Mouse (Mus musculus) limb, embryonic 13.5 days (tissue): ENCODE results near the gene Zfp664. TPM values are rescaled to one million over a fixed set of nuclear protein-coding genes. Genes with fewer than 3 reads are reported as not detected.

Source experiments
- ATAC-seq: fragments of 200-750 bp; cut with Nextera tagmentation; 2 replicates; pipeline ENCODE4 v1.8.0; 2017; ENCODE audit warnings: low read depth, moderate number of reproducible peaks, moderate TSS enrichment; ENCODE audit not compliant: low FRiP score
- H3K27ac ChIP-seq: fragments of 300-500 bp; sonication (generic); 2 replicates; pipeline ENCODE4 v1.5.1; 2015; ENCODE audit warnings: inconsistent platforms, mild to moderate bottlenecking, moderate library complexity
- H3K27me3 ChIP-seq: fragments of 300-500 bp; sonication (generic); 2 replicates; pipeline ENCODE4 v1.6.1; 2015; ENCODE audit warnings: mild to moderate bottlenecking, inconsistent platforms
- H3K36me3 ChIP-seq: fragments of 300-500 bp; sonication (generic); 2 replicates; pipeline ENCODE4 v1.6.1; 2015; ENCODE audit warnings: inconsistent platforms, mild to moderate bottlenecking, moderate library complexity
- H3K4me1 ChIP-seq: fragments of 300-500 bp; sonication (generic); 2 replicates; pipeline ENCODE4 v1.6.1; 2015; ENCODE audit warnings: inconsistent platforms
- H3K4me2 ChIP-seq: fragments of 300-500 bp; sonication (generic); replicated peaks from 2 replicates; pipeline ENCODE4 v1.6.1; 2015; ENCODE audit warnings: inconsistent platforms, mild to moderate bottlenecking, moderate library complexity
- H3K4me3 ChIP-seq: fragments of 300-500 bp; sonication (generic); 2 replicates; pipeline ENCODE4 v1.5.1; 2015; ENCODE audit warnings: moderate library complexity, mild to moderate bottlenecking, inconsistent platforms
- H3K9ac ChIP-seq: fragments of 300-500 bp; sonication (generic); 2 replicates; pipeline ENCODE4 v1.6.1; 2015; ENCODE audit warnings: mild to moderate bottlenecking, inconsistent platforms
- H3K9me3 ChIP-seq: fragments of 300-500 bp; sonication (generic); 2 replicates; pipeline ENCODE4 v1.6.1; 2016; ENCODE audit warnings: inconsistent platforms
- WGBS: fragments of 180-500 bp; shearing (Covaris S2); methylation state at CpG from one replicate; pipeline ENCODE4 v1.1.7; 2015; 5-methylcytosine and 5-hydroxymethylcytosine counted together
- polyA plus RNA-seq: library from polyadenylated mRNA; unstranded; fragments of >200 nt; fragmentation: Nextera tagmentation; extraction: Ambion mirVana; gene quantifications from 2 replicates; pipeline ENCODE4 v1.2.1, GENCODE M21; 2015

Zfp664 gene
- polyA plus RNA-seq, 1 experiment from 2014 or later = 116 TPM

DNA sequence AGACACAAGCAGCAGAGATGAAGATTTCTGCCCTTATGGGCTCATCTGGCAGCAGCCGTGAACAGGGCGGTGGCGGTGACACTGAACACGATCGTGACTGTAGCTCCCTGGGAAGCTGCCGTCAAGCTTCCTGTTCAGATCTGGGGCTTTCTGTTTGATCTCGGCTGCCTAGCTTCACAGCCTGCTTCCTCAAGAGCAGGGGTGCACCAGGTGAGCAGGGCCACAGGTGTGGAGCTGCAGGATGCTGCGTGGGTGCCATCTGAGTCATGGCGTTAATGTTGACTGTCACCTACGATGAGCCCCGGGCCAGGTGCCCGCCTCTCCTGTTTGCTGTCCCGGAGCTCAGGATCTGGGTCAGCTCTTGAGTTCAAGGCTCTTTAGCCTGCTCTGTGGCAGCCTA is 44.4 kb downstream of the Zfp664 start:
- ATAC-seq = no peak
- Histone ChIP-seq H3K9ac (no peak overlapping the region), H3K36me3 (no peaks in the 10 kb centered on the region), H3K4me1 (0 out of 2 replicates have a peak, but pooled peaks cover 3% of the 10 kb centered on the region), H3K4me3 (no peak overlapping the region), H3K4me2 (no peak overlapping the region), H3K9me3 (no peaks in the 10 kb centered on the region), H3K27me3 (no peaks in the 10 kb centered on the region), H3K27ac (no peak overlapping the region)
- 71% methylated on average over 13 of the region's 13 CpGs for WGBS

DNA sequence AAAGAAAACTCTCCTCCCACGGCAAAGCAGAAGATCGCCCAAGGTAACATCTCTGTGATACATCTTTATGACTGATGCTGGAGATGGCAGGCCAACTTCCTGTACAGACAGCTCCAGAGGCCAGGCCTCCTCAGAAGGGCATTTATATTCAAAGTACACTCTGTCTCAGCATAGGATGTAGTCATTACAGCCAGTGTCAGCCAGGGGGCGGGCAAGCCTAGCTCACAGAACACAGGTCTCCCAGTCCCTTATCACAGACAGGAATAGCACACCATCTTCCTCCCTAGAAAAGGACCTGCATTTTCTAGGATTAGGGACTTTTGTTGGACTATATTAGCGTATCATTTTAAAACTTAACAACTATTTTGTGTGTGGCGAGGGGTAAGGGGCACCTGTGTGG is 46.4 kb downstream of the Zfp664 start:
- H3K36me3 ChIP-seq = no peaks in the 10 kb centered on the region
- no peak overlapping the region for H3K4me2 ChIP-seq
- H3K27ac ChIP-seq = no peak overlapping the region
- no peaks in the 10 kb centered on the region for H3K27me3 ChIP-seq
- H3K4me1 ChIP-seq = peaks cover 13% of the 10 kb centered on the region; the same call in 1 of the 2 replicates
- H3K9ac ChIP-seq = no peak overlapping the region
- no peaks in the 10 kb centered on the region for H3K9me3 ChIP-seq
- peak; percentile 74; the same call in 1 of the 2 replicates for ATAC-seq
- no peak overlapping the region for H3K4me3 ChIP-seq
- 16% methylated on average over 5 of the region's 5 CpGs for WGBS

DNA sequence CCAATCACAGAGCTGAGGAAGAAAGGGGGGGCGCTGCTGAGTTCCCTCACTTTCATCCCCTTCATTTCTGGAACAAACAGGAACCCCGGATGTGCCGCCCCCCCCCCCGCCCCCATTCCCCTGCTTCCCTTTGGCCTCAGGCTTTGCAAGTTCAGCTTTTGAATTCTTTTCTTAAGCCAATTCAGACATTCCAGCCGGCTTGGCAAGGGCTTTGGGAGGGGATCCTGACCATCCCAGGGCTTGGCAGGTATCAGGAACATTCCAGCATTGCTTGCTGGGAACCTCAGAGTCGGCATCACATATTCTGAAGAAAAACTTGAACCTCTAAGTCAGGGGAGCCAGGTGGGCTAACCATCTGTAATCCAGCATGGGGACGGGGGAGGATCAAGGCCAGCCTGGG is 49.8 kb downstream of the Zfp664 start:
- Histone ChIP-seq H3K27me3 (no peaks in the 10 kb centered on the region), H3K27ac (no peak overlapping the region), H3K36me3 (no peaks in the 10 kb centered on the region), H3K4me1 (peaks cover 17% of the 10 kb centered on the region; the same call in 1 of the 2 replicates), H3K4me2 (no peak overlapping the region), H3K4me3 (no peak overlapping the region), H3K9me3 (no peaks in the 10 kb centered on the region), H3K9ac (no peak overlapping the region)
- 53% methylated on average over 6 of the region's 7 CpGs for WGBS
- ATAC-seq = no peak

DNA sequence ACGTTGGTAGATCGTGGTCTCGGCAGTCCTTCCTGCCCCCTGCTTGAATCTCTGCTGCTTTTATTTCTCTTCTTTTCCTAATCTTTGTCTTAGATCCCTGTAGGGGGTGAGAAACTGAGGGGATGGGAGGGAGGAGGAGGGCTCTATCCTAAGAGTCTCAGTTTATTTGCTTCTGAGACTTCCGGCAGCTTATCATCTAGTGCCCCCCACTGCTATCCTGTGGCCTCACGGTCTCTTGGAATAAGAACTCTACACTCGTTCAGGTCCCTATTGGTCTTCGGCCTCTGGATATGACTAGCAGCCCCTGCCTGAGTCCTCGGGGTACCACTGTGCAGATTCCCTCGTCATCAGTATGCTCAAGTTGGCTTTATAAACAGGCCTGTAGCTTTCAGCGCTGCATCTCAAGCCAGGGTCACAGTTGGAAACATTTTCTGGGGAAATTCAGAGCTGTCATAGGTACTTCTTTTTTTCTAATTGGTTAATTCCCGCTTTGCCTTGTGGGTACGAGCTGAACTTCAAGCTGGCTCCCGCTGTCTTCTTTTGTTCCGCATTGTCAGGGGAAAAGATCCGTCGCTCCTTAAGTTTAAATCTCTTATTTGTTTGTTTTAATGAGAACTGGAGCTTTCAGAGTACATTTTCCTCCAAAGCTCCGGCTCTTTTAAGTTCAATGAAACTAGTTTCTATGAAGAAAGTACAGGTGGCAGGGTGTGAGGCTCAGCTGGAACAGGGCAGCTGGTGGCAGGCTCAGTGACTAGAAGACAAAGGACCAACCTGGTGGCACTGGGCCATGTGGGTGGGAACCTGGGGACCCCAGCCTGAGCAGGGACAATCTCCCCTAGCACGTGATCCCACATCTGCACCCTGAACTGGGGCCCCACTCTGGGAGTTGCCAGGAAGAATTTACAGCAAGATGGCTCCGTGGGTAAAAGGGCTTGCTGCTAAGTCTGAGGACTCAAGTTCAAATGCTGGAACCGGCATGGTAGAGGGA is 50.7 kb downstream of the Zfp664 start:
- Histone ChIP-seq H3K4me3 (no peak overlapping the region), H3K4me2 (no peak overlapping the region), H3K27me3 (no peaks in the 10 kb centered on the region), H3K9ac (no peak overlapping the region; the same call in 1 of the 2 replicates), H3K9me3 (no peaks in the 10 kb centered on the region), H3K27ac (no peak overlapping the region), H3K4me1 (peaks cover 17% of the 10 kb centered on the region; the same call in 1 of the 2 replicates), H3K36me3 (no peaks in the 10 kb centered on the region)
- 52% methylated on average over 20 of the region's 20 CpGs for WGBS
- no peak for ATAC-seq

DNA sequence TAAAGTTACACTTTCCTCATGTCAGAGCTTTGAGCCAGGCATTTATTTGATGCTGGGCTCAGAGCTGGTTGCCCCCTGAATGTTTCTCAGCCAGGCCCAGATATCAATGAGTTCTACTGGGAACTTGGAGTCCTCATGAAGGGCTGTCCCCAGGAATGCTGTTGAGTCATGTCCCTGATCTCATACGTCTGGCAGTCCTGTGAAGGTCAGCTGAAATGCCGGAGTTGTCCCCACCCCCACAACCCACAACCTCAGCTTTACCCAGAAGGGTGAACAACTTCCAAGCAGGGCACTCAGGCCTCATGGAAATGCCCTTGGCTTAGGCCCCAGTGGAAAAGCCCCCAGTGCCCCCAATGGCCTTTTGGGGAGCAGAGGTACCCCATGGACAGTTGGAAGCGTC is 57.3 kb downstream of the Zfp664 start:
- Histone ChIP-seq H3K9ac (no peak overlapping the region), H3K27ac (no peak overlapping the region), H3K4me2 (no peak overlapping the region), H3K27me3 (no peaks in the 10 kb centered on the region), H3K9me3 (peaks cover 6% of the 10 kb centered on the region; the same call in 1 of the 2 replicates), H3K36me3 (no peaks in the 10 kb centered on the region), H3K4me3 (no peak overlapping the region), H3K4me1 (peaks cover 18% of the 10 kb centered on the region)
- WGBS = 80% methylated on average over 3 of the region's 3 CpGs
- no peak for ATAC-seq

DNA sequence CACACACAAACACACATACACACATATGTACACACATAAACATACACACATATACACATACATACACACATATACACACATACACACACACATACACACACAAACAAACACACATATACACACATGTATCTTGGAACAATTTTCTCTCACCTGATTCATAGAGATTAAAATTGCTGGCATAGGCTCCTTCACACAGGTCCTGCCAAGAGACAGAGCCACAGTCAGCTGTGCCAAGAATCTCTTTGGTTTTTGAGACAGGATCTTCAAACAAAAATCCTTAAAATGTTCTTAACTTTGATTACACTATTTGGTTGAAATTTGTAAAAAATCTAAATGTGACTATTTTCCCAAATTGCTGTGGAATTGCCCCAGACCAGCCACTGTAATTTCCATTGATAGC is 58.9 kb downstream of the Zfp664 start:
- peaks cover 18% of the 10 kb centered on the region for H3K4me1 ChIP-seq
- no peaks in the 10 kb centered on the region for H3K27me3 ChIP-seq
- H3K27ac ChIP-seq = no peak overlapping the region
- no peak overlapping the region for H3K4me3 ChIP-seq
- H3K4me2 ChIP-seq = no peak overlapping the region
- ATAC-seq = no peak
- no peak overlapping the region for H3K9ac ChIP-seq
- peaks cover 6% of the 10 kb centered on the region; the same call in 1 of the 2 replicates for H3K9me3 ChIP-seq
- H3K36me3 ChIP-seq = no peaks in the 10 kb centered on the region

DNA sequence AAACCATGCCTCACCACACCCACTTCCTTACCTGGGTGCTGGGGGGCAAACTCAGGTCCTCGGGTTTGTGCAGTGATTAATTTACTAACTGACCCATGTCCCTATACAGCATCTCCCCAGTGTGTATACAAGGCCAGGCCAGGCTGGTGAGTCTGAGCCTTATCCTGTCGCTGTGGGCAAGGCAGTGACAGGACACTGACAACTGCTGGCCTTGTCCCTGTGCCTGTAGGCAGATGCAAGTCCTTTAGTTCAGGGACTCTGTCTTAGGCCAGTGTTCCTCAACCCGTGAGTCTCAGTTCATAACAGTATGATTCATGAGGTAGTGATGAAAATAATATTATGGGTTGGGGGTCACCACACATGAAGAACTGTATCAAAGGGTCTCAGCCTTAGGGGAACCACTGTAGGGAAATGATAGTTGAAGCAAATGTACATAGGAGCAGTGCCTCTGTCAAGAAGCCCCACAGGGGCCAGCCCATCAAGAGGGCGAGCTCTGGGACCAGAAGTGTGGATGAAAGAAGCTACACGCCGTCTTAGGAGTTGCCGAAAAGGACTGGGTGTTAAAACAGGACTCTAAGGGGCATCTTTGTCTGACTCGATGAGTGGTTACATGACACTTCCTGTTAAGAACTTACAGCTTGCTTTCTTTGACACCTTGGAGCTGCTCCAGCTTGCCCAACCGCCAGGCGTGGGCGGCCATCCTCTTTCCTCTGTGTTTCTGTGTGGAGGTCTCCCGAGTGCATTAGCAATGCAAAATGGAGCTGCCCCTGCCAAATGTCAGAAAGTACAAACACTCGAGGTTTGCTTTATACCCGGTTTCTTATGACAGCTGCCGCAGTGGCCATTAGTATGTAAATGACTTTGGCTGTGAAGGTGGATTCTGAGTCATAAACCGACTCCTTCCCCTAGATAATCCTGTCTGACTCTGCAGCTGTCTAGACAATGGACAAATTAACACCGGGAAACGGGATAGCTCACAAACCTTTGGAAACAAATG is 60.2 kb downstream of the Zfp664 start:
- 32% methylated on average over 18 of the region's 18 CpGs for WGBS
- H3K27me3 ChIP-seq = no peaks in the 10 kb centered on the region
- H3K9ac ChIP-seq = no peak overlapping the region
- no peak overlapping the region for H3K4me3 ChIP-seq
- H3K36me3 ChIP-seq = no peaks in the 10 kb centered on the region
- peaks cover 6% of the 10 kb centered on the region; the same call in 1 of the 2 replicates for H3K9me3 ChIP-seq
- H3K4me2 ChIP-seq = peak overlapping the region; percentile 21; the same call in 1 of the 2 replicates
- peaks cover 18% of the 10 kb centered on the region for H3K4me1 ChIP-seq
- peak overlapping the region; percentile 63 for H3K27ac ChIP-seq
- no peak for ATAC-seq

DNA sequence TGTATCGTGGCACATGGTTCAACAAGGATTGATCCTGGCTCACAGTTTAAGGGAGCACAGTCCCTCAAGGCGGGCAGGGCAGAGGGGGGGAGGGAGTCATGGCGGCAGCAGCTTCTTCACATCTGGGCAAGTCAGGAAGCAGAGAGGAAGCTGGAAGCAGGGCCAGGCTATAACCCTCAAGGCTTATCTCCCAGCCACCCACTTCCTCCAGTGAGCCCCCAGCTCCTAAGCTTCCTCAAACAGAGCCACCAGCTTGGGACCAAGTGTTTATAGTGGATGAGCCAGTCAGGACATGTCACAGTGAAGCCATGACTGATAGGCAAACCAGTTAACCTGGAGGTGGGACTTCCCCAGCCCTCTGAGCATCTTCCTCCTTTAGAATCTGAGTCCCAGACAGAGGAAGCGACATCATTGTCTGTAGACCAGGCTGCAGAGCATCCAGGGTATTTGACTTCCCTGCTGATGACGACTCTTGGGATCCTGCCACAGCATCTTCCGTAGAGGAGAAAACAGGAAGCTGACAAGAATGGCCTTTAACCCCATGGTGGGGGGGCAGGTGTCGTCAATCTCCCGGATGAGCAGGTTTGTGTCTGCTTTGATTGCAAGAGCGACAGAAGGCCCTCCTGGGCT is 67.0 kb downstream of the Zfp664 start:
- Histone ChIP-seq H3K27ac (peak overlapping the region; percentile 90), H3K4me1 (peaks cover 24% of the 10 kb centered on the region), H3K9ac (no peak overlapping the region), H3K27me3 (no peaks in the 10 kb centered on the region), H3K4me2 (no peak overlapping the region), H3K4me3 (no peak overlapping the region), H3K36me3 (no peaks in the 10 kb centered on the region), H3K9me3 (no peaks in the 10 kb centered on the region)
- 82% methylated on average over 9 of the region's 9 CpGs for WGBS
- no peak for ATAC-seq

DNA sequence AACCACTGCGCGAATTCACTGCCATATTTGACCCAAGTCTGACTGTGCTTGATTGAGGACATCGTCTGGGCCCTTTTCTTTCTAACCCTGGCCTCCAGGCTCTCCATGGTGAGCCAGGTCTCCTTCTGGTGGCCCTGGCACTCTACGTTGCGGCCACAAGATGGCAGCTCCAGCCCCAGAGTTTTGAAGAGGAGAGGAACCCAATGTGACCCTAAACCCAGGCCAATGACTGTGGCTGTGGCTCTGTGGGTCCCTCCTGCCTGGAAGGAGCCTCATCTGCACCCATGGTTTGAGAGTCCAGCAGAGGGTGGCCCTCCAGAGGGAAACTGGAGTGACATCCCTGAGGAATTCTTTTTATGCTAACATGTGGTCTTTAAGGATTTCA is 67.6 kb downstream of the Zfp664 start:
- Histone ChIP-seq H3K27me3 (no peaks in the 10 kb centered on the region), H3K36me3 (no peaks in the 10 kb centered on the region), H3K4me1 (peaks cover 27% of the 10 kb centered on the region), H3K4me2 (no peak overlapping the region), H3K4me3 (no peak overlapping the region), H3K9me3 (no peaks in the 10 kb centered on the region), H3K9ac (no peak overlapping the region), H3K27ac (peak overlapping the region; percentile 90)
- 0 out of 2 replicates have a peak, but pooled peaks have one; percentile 54 for ATAC-seq
- WGBS = 52% methylated on average over 5 of the region's 5 CpGs

DNA sequence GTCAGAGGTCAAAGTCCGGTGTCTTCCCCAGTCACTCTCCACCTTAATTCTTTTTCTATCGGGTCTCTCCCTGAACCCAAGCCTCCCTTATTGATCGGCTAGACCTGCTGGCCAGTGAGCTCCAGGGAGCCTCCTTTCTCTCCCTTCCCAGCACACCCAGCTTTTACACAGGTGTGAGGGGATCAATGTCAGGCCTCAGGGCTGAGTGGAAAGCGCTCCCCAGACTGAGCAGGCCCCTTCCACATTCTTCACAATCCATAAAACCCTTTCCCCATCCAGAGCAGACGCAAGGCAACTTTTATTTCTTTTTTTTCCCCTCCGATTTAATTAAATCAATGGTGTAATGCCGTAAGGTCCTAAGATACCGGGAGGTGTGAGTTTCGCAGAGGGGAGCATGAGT is 68.1 kb downstream of the Zfp664 start:
- no peak overlapping the region for H3K9ac ChIP-seq
- no peaks in the 10 kb centered on the region for H3K27me3 ChIP-seq
- no peak overlapping the region; the same call in 1 of the 2 replicates for H3K4me2 ChIP-seq
- peaks cover 27% of the 10 kb centered on the region for H3K4me1 ChIP-seq
- H3K9me3 ChIP-seq = no peaks in the 10 kb centered on the region
- H3K36me3 ChIP-seq = no peaks in the 10 kb centered on the region
- peak; percentile 74 for ATAC-seq
- H3K27ac ChIP-seq = peak overlapping the region; percentile 90
- WGBS = 19% methylated on average over 9 of the region's 9 CpGs
- no peak overlapping the region for H3K4me3 ChIP-seq

DNA sequence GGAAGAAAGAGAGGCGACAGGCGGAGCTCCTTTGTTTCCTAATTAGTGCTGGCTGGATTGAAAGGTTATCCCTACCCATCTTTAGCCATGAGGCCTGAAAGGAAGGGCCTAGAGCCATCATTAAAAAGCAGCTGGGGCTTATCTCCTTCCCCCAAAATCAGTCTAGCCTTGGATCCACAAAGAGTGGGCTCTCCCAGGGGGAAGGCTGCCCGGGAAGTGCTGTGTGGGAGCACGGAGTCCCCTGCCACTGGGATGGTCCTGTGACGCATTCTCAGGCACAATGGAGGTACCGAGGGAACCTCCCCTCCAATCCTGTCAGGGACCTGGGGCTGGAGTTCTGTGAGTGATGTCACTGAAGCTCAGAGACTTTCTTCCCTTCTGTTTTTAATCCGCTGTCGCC is 68.6 kb downstream of the Zfp664 start:
- Histone ChIP-seq H3K36me3 (no peaks in the 10 kb centered on the region), H3K27ac (peak overlapping the region; percentile 90), H3K27me3 (no peaks in the 10 kb centered on the region), H3K4me2 (peak overlapping the region; percentile 15; the same call in 1 of the 2 replicates), H3K9me3 (no peaks in the 10 kb centered on the region), H3K4me1 (peaks cover 27% of the 10 kb centered on the region), H3K4me3 (no peak overlapping the region), H3K9ac (peak overlapping the region; percentile 35)
- peak; percentile 26; the same call in 1 of the 2 replicates for ATAC-seq
- 19% methylated on average over 8 of the region's 8 CpGs for WGBS
